Mouse (Mus musculus) myocyte (in vitro differentiated cells): Measurements from ENCODE around the gene Lypd5. TPM values are rescaled to one million over a fixed set of nuclear protein-coding genes. Genes with fewer than 3 reads are reported as not detected.

Source experiments
- H3K27me3 ChIP-seq: one replicate; pipeline ENCODE4 v1.6.1; 2011; ENCODE audit not compliant: control insufficient read depth, insufficient read depth, insufficient read length
- H3K36me3 ChIP-seq: one replicate; pipeline ENCODE4 v1.6.1; 2011; ENCODE audit not compliant: control insufficient read depth, insufficient read depth
- H3K4me2 ChIP-seq: one replicate; pipeline ENCODE4 v1.6.1; 2011; ENCODE audit warnings: low read depth, control low read depth
- H3K4me3 ChIP-seq: one replicate; pipeline ENCODE4 v1.5.1; 2011; ENCODE audit warnings: mild to moderate bottlenecking, control low read depth, moderate library complexity
- H3K79me2 ChIP-seq: one replicate; pipeline ENCODE4 v1.6.1; 2011; ENCODE audit not compliant: control insufficient read depth, insufficient read depth
- H3ac ChIP-seq: one replicate; pipeline ENCODE4 v1.6.1; 2011; ENCODE audit not compliant: control insufficient read depth, insufficient read length
- CEBPB ChIP-seq: IDR thresholded peaks from 2 replicates; pipeline ENCODE4 v1.6.1; 2011; ENCODE audit warnings: mild to moderate bottlenecking, moderate library complexity; ENCODE audit not compliant: poor library complexity, insufficient read depth, severe bottlenecking
- E2F4 ChIP-seq: IDR thresholded peaks from one replicate; pipeline ENCODE4 v1.6.1; 2011; ENCODE audit warnings: mild to moderate bottlenecking, control low read depth, moderate library complexity; ENCODE audit not compliant: insufficient read depth
- MAX ChIP-seq: IDR thresholded peaks from one replicate; pipeline ENCODE4 v1.6.1; 2011; ENCODE audit warnings: low read depth, mild to moderate bottlenecking, control low read depth
- MYOD1 ChIP-seq, 3 experiments: IDR thresholded peaks; one replicate each; pipeline ENCODE4 v1.6.1; 2011; ENCODE audit warnings: control low read depth in 2 of 3, low read depth in 2 of 3, mild to moderate bottlenecking in 2 of 3, moderate library complexity in 1 of 3; ENCODE audit not compliant: insufficient read length in 2 of 3, control insufficient read depth in 1 of 3
- MYOG ChIP-seq, 3 experiments: IDR thresholded peaks; one replicate each; pipeline ENCODE4 v1.6.1; 2011; ENCODE audit warnings: control low read depth in 2 of 3, low read depth in 2 of 3, mild to moderate bottlenecking in 2 of 3; ENCODE audit not compliant: insufficient read length in 2 of 3, control insufficient read depth in 1 of 3, insufficient read depth in 1 of 3
- POLR2A ChIP-seq: IDR thresholded peaks from one replicate; pipeline ENCODE4 v1.6.1; 2011; ENCODE audit warnings: low read depth, mild to moderate bottlenecking, control low read depth, moderate library complexity; ENCODE audit not compliant: insufficient read length
- POLR2AphosphoS2 ChIP-seq: IDR thresholded peaks from one replicate; pipeline ENCODE4 v1.6.1; 2011; ENCODE audit warnings: low read depth, control low read depth; ENCODE audit not compliant: insufficient read length
- REST ChIP-seq: IDR thresholded peaks from one replicate; pipeline ENCODE4 v1.6.1; 2011; ENCODE audit warnings: mild to moderate bottlenecking, control low read depth, moderate library complexity; ENCODE audit not compliant: insufficient read depth, insufficient read length
- SRF ChIP-seq: IDR thresholded peaks from one replicate; pipeline ENCODE4 v1.6.1; 2011; ENCODE audit warnings: low read depth; ENCODE audit not compliant: control insufficient read depth, insufficient read length
- TCF12 ChIP-seq: IDR thresholded peaks from one replicate; pipeline ENCODE4 v1.6.1; 2011; ENCODE audit warnings: mild to moderate bottlenecking, control low read depth; ENCODE audit not compliant: poor library complexity, insufficient read depth, severe bottlenecking
- TCF3 ChIP-seq: IDR thresholded peaks from one replicate; pipeline ENCODE4 v1.6.1; 2011; ENCODE audit warnings: low read depth, control low read depth; ENCODE audit not compliant: insufficient read length
- USF1 ChIP-seq: IDR thresholded peaks from one replicate; pipeline ENCODE4 v1.6.1; 2011; ENCODE audit warnings: low read depth, mild to moderate bottlenecking, control low read depth, moderate library complexity
- polyA plus RNA-seq: library from polyadenylated mRNA; unstranded; fragments of >200 nt; fragmentation: generic; extraction: Trizol; gene quantifications from one replicate; pipeline ENCODE4 v1.2.1, GENCODE M21; 2012; ENCODE audit warnings: missing spikeins

Gene Lypd5
- polyA plus RNA-seq, 1 experiment = not detected

DNA sequence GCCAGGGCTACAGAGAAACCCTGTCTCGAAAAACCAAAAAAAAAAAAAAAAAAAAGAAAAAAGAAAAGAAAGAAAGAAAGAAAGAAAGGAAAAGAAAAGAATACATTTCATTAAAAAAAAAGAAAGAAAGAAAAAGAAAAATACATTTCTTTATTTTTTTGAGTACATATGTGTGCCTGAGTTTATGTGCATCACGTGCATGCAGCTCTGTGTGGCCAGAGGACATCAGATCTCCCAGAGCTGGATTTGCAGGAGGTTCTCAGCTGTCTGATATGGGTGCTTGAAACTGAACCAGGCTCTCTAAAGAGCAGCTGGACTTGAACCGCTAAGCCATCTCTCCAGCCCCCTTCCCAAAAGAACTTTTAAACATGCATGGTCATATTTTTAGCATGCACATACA lies 45.1 kb downstream of the Lypd5 start:
- TF ChIP-seq E2F4 (no peak), MYOD1 (IDR thresholded peaks at IDR 0.05; ENCODE audit: control insufficient read depth in 1 of 3, insufficient read length in 2 of 3, low read depth in 2 of 3) (no peak), USF1 (no peak), POLR2A (no peak), REST (no peak), TCF12 (no peak), MYOG (IDR thresholded peaks at IDR 0.05; ENCODE audit: control insufficient read depth in 1 of 3, insufficient read depth in 1 of 3, insufficient read length in 2 of 3, low read depth in 2 of 3) (no peak), SRF (no peak), CEBPB (no peak), MAX (no peak), POLR2AphosphoS2 (no peak), TCF3 (no peak)
- Histone ChIP-seq H3K4me3 (no peak overlapping the region), H3ac (no peak overlapping the region), H3K36me3 (no peaks in the 10 kb centered on the region), H3K4me2 (peak overlapping the region; percentile 71), H3K27me3 (no peaks in the 10 kb centered on the region), H3K79me2 (no peaks in the 10 kb centered on the region)

DNA sequence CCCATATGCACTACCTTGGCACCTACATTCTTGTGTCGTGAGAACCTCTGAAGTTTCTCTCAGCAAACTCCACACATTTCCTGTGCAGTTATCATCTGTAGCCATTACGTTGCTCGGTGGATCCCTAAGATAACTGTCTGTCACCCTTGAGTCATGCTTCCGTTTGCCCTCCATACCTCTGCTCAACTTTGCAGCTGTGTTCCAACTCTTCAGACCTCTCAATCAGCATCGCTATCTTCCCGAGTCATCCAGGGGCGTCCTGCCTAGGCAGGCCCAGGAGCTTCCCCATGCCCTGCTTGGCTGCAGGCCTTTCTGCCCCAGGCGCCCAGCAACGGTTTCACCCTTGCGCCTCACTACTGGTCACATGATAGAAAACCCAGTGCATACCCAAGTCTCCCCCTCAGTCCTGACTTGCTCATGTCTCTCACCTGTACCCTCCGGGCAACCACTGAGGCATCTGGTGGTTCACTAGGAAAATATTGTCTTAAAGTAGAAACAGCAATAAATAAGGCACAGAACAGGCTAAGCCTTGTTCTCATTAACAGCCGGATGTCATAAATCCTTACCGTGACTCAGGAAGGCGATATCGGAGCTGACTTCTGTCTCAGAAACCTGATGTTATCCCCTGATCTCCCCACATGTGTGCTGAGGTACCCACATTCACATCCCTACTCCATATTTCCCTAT lies 45.6 kb downstream of the Lypd5 start:
- no peaks in the 10 kb centered on the region for H3K79me2 ChIP-seq
- H3K27me3 ChIP-seq = no peaks in the 10 kb centered on the region
- H3K36me3 ChIP-seq = no peaks in the 10 kb centered on the region
- H3K4me3 ChIP-seq = no peak overlapping the region
- peak overlapping the region; percentile 71 for H3K4me2 ChIP-seq
- TF ChIP-seq MAX = no peak
- TF ChIP-seq TCF3 = no peak
- no peak for TF ChIP-seq E2F4
- TF ChIP-seq SRF = no peak
- no peak for TF ChIP-seq CEBPB
- TF ChIP-seq POLR2A = no peak
- TF ChIP-seq TCF12 = no peak
- no peak for TF ChIP-seq MYOG (IDR thresholded peaks at IDR 0.05; ENCODE audit: control insufficient read depth in 1 of 3, insufficient read depth in 1 of 3, insufficient read length in 2 of 3, low read depth in 2 of 3)
- TF ChIP-seq USF1 = peak; percentile 44
- no peak for TF ChIP-seq POLR2AphosphoS2
- TF ChIP-seq MYOD1 (IDR thresholded peaks at IDR 0.05; ENCODE audit: control insufficient read depth in 1 of 3, insufficient read length in 2 of 3, low read depth in 2 of 3) = peak in 1 of 3 experiments; percentile 13
- no peak for TF ChIP-seq REST
- H3ac ChIP-seq = no peak overlapping the region

DNA sequence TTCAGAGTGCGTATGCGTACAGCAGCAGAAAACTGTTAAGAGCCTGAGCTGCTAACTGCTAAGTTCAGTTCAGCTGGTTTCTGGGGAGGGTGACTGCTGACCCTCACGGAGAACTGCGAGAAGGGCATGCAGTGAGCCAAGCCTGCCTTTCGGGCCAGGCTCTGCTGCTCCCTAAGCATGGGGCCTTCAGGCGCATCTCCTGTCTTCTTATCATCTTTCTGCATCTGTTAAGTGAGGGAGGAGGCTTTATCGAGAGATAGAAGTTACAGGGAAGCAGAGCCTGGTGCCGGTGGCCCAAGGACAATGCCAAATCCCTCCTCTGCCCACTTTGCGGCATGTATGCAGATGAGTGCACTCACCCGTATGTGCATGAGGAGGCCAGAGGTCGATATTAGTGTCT lies 47.8 kb downstream of the Lypd5 start:
- Histone ChIP-seq H3K4me3 (no peak overlapping the region), H3K79me2 (peaks cover 6% of the 10 kb centered on the region), H3K36me3 (no peaks in the 10 kb centered on the region), H3K4me2 (no peak overlapping the region), H3K27me3 (no peaks in the 10 kb centered on the region), H3ac (no peak overlapping the region)
- TF ChIP-seq MYOD1 (IDR thresholded peaks at IDR 0.05; ENCODE audit: control insufficient read depth in 1 of 3, insufficient read length in 2 of 3, low read depth in 2 of 3) (no peak), SRF (no peak), USF1 (no peak)

DNA sequence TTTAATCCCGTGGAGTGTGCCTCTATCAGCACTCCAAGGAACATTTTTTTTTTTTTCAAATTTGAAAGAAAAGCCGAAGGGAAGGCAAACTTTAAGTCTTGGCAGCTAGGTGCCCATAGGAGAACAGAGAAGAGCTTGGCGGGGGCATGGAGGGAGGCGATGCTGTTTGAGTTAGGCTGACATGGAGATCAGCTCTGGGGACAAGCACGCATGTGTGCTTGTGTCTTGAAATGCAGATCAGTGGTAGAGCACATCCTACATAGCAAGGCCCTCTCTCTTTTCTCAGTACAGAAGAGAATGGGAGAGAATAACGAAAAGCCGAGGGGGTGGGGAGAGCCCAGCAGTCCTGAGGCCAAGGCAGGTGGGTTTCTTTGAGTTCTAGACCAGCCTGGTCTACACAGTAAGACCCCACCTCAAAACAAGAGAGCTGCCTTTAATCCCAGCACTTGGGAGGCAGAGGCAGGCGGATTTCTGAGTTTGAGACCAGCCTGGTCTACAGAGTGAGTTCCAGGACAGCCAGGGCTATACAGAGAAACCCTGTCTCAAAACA lies 49.4 kb downstream of the Lypd5 start:
- TF ChIP-seq E2F4 (no peak), CEBPB (no peak), MYOG (IDR thresholded peaks at IDR 0.05; ENCODE audit: control insufficient read depth in 1 of 3, insufficient read depth in 1 of 3, insufficient read length in 2 of 3, low read depth in 2 of 3) (no peak), USF1 (no peak), POLR2AphosphoS2 (no peak), REST (no peak), TCF3 (no peak), POLR2A (no peak), TCF12 (no peak), MYOD1 (IDR thresholded peaks at IDR 0.05; ENCODE audit: control insufficient read depth in 1 of 3, insufficient read length in 2 of 3, low read depth in 2 of 3) (no peak), MAX (no peak), SRF (no peak)
- no peak overlapping the region for H3ac ChIP-seq
- peak overlapping the region; percentile 75 for H3K4me3 ChIP-seq
- no peaks in the 10 kb centered on the region for H3K27me3 ChIP-seq
- peaks cover 9% of the 10 kb centered on the region for H3K79me2 ChIP-seq
- peak overlapping the region; percentile 72 for H3K4me2 ChIP-seq
- no peaks in the 10 kb centered on the region for H3K36me3 ChIP-seq
